10 mouse cellular contexts compared by ENCODE assay signal in genomic region chr15:99727039-99727438, GRCm38 (mm10). TPM values are rescaled to one million over a fixed set of nuclear protein-coding genes. Genes with fewer than 3 reads are reported as not detected.
"Had no signal": no experiment of that assay in that cellular context is flagged by ENCODE, and none has a peak within 500 bp of the region (broad histone marks: within the 10 kb centered on the region; RNA-seq: fewer than 3 reads in every experiment).

No protein-coding gene starts in this region.

RNA-seq across cellular contexts. Expression of gene Gm17349, which starts 21.7 kb away (rescaled TPM):
- polyA plus RNA-seq: intestine, embryonic 15.5 days; kidney, embryonic 14.5 days; liver, embryonic 14.5 days; lung, embryonic 15.5 days; macrophage; midbrain, embryonic 12.5 days; neural tube, embryonic 14.5 days; stomach, embryonic 15.5 days; testis, adult 2 months; thymus, adult 2 months had no signal
